Mouse (Mus musculus): ENCODE data around the gene Rph3a.

The Rph3a gene

DNA sequence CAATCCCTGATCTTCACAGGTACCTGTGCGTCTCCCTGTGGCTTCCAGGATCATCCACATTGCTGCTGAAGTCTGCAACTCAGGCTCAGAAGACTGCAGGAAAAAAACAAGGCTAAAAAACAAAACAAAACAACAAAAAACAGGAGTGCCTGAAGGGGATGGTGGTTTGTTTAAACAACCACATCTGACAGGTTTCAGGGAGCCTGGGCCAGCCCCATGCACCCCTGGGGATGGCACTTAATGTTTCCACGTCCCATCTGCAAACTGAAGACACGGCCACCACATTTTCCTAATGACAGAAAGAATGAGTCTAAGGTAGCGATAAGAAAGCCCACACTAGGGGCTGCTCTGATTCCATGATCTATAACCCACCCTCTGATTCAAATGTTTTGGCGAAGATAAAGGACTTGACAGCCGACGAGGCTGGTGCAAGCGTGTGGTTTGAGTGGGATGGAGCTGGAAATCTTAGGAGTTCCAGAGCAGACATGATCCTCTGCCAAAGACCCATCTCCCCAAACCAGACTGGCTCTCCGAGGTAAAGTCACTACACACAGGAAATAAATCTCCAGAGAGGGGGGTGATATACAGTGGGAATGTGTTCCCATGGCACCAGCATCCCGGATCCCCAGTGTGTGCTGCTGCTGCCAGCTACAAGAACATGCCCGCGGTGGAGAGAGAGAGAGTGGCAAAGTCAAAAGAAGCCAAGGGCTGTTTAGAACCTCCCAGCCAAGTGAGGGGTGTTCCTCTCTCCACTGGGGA, at the start of gene Rph3a:
TSS of gene Rph3a (minus strand) at position 282 of the 759 bp plus-strand sequence.
- DNase-seq: no peak

DNA sequence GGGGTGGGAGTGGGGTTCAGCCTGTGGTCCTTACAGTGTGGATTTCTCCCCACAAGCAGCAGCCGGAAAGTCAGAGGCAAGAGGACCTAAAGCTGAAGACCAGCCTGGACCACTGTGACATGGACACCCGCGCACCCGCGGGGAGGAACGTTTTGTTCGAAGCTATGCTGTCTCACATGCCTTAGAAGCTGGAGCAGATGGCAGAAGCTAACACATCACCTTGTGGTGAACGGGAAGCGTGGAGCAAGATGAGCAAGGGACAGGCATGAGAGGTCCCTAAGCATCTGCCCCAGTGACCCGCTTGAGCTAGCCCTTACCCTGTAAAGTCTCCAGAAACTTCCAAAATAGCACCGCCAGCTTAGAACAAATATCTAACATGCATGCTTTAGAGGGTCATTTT, 48.4 kb upstream of the Rph3a start:
- DNase-seq: no peak

DNA sequence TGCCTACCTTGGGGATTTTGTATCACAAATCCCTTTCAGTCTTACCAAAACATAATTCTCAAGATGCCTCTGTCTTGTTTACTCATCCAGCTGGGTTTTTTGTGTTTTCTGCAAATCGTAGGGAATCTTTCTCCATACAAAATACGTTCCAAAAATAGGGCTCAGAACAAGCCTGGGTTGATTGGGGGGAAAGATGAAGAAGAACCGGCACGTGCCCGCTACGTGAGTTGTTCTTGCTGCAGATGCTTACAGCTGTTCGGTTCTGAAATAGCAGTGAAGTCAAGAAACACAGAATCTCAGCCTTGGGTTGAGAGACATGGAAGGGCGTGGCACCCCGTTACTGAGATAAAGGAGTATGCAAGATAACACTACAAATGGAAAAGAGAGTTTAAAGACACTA, 44.0 kb upstream of the Rph3a start:
- DNase-seq: no peak

- no peak for DNase-seq
Measured at GRCm38 (mm10) chr5:121041791-121042190, 31.9 kb upstream of the Rph3a start.

GRCm38 (mm10) chr5:121039465-121039864, 29.6 kb upstream of the Rph3a start:
- no peak for DNase-seq

DNA sequence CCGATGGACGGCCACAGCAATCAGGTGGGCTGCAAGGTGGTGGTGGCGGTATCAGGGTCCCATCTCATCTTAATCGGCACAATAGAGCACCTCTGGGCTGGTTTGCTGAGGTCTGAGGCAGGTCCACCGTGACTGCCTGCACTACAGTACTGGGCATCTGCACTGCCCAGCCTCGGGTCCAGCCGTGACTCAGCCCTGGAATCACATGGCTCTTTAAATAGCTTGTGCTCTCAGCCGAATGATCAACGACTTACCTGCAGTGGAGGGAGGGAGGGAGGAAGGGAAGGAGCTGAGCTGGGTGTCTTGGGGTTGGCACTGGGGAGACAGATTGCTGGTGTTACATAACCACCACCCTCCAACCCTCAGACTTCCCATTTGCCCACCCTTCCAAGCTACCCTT, 20.3 kb upstream of the Rph3a start:
- no peak for DNase-seq

DNA sequence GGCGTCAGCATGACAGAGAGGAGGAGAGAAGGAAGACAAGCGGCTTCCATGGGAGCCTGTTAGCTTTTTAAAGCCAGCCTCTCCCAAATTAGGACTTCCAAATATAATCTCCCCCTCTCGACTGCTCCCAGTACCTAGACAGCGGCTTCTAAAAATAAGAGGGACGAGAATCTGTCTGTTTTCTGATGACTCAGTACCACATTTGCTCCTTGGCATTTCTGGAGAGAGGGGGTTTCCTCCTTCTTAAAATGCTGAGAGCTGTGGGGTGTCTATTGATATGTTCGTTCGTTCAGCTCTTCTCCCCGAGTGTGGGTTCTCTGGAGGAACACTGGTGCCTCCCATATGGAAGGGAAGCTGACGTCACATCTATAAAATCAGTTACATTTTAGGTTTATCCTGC, 9.6 kb upstream of the Rph3a start:
- no peak for DNase-seq

GRCm38 (mm10) chr5:121017699-121018098, 7.8 kb upstream of the Rph3a start:
- peak; percentile 67 for DNase-seq

GRCm38 (mm10) chr5:121016405-121016804, 6.5 kb upstream of the Rph3a start:
- DNase-seq: no peak

GRCm38 (mm10) chr5:121014496-121014895, 4.6 kb upstream of the Rph3a start:
- no peak for DNase-seq

DNA sequence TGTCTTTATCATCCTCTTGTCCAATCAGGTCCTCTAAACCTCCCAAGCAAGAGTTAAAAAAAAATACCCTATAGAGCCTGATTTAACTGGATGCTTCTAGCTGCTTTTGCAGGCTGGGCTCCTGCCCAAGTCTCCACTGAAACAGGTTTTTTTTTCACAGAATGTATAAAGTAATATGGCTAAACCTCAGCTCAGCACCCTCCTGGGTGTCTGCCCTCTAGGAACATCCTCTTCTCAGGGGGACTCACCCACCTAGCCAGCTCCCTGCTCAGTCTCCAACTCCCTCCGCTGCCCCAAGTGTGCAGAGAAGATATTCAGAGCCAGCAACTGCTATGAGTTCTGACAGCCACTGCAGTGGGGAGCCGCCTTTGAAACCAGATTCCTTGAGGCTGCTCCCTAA, 2.1 kb upstream of the Rph3a start:
- DNase-seq: no peak

- DNase-seq: peak; percentile 88
Measured at GRCm38 (mm10) chr5:121009406-121009805, 486 bp downstream of the Rph3a start.

DNA sequence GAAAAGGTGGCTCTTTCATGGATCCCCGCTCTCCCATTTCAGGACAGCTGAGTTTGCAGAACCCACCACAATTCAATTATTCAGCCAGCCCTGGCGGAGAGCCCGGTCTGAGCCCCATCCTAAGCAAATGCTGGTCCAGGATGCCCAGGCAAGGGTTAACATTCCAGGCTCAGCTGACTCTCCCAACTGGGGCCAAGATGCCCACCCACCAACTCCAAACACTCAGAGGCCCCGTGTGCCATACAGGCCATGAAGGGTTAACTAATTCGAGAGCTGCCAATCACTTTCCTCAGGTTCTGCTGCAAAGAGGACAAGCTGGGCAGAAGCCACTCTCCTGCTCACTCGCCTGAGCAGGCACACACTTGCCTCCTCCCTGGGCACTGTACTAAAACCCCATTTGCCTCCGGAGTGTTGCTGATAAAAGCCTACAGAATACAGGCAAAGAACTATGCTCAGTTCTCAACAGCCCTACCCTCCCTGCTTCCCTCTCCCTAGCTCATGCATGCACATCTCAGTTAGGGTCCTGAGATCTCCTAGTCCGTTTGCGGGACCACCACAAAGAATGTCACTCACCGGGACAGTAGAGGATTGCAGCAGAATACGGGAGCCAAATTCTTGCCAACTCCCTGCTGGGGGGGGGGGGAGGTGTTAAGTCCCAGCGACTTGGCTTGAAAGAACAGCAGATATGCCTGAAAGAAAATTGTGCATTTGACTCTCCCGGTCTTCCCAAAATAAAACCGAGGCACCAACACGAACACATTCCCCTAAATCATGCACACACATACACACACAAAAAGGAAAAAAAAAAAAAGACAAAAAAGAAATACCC, 1.3 kb downstream of the Rph3a start:
- DNase-seq: no peak

DNA sequence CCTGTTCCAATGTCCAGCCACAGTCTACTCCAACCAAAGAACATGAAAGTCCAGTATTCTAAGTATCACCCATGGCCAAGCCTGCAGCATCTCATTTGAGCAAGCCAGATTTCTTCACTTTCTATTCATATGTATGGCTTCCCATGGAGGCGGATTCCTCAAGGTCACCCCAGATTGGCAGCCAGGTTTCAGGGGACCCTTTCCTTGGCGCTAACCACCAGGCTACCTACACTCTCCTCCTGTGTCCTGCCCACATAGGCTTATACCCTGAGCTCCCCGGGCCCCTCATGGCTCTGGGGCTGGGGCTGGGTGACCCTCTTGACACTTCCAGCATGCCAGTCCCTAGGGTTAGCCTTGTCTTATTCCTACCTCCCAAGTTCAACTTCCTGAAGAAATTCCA, 2.3 kb downstream of the Rph3a start:
- DNase-seq: no peak

GRCm38 (mm10) chr5:121007130-121007529, 2.8 kb downstream of the Rph3a start:
- DNase-seq: no peak

DNA sequence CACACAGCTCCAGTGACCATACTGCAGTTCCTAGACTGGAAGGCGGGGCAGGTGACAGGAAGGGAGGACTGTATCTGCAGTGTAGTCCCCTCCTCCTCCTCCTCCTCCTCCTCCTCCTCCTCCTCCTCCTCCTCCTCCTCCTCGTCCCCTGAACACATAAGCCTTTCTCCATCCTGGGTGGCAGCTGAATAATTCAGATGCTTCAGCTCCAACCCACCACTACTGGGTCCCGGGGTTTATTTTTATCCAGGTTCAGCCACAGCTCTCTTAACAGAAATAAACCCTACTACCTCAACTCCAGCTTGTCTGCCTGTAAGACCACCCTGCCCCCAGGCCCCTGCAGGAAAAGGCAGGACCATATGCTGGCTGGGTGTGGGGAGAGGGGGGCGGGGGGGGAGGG, 3.7 kb downstream of the Rph3a start:
- DNase-seq: no peak

DNA sequence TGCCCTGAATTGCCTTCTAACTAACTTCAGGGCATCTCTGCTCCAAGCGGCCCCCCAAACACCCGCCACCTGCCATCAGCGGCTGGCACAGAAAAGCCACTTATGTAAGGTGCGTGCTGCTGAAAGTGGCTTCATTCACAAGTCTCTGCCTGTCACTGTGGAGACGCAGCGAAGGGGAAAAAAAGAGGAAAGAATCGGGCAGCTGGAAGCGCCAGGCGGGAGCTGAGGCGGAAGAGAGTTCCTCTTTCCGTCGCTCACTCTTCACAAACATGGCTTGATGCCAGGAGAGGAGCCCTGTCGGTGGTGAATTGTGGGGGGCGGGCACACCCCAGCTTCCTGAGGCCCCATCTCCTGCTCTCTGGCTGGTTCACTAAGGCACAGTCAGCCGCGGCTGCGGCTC, 6.1 kb downstream of the Rph3a start:
- DNase-seq: peak; percentile 93

- DNase-seq: peak; percentile 60
Measured at GRCm38 (mm10) chr5:120999573-120999972, 10.3 kb downstream of the Rph3a start.

- no peak for DNase-seq
Measured at GRCm38 (mm10) chr5:120988373-120988772, 21.5 kb downstream of the Rph3a start.

- DNase-seq: no peak
Measured at GRCm38 (mm10) chr5:120983029-120983428, 26.9 kb downstream of the Rph3a start.

- no peak for DNase-seq
Measured at GRCm38 (mm10) chr5:120981211-120981610, 28.7 kb downstream of the Rph3a start.

GRCm38 (mm10) chr5:120980116-120980515, 29.8 kb downstream of the Rph3a start:
- no peak for DNase-seq

GRCm38 (mm10) chr5:120976138-120976537, 33.8 kb downstream of the Rph3a start:
- no peak for DNase-seq

DNA sequence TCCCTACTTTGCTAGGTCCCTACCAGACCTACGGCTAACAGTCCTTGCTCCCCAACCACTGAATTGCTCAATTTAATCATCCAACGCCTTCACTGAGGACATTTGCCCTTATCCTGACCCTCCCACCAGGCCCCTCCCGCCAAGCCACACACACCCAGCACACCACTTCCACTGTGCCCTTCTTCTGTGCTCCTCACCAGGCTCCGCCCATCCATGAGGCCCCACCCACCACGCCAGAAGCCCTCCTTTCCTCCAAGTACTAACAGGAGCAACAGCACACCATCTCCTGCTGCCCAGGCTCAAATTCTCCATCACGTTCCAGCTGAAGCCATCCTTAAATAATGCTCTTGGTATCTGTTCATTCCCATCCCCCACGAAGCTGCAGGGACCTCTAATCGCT, 35.4 kb downstream of the Rph3a start:
- peak; percentile 19 for DNase-seq
